Mouse (Mus musculus) gastrocnemius, postnatal 10 days (tissue): Measurements from ENCODE around the gene Ccdc54. TPM values are rescaled to one million over a fixed set of nuclear protein-coding genes. Genes with fewer than 3 reads are reported as not detected.

Experiments
- DNase-seq: peaks from one replicate; pipeline ENCODE4 v3.0.0; 2021; ENCODE audit warnings: mixed read lengths
- total RNA-seq, 2 experiments: library from RNA; stranded (reverse); gene quantifications; 2 replicates each; pipeline ENCODE4 v1.2.3; 2021

Gene Ccdc54
- total RNA-seq, 2 experiments from 2014 or later: not detected

DNA sequence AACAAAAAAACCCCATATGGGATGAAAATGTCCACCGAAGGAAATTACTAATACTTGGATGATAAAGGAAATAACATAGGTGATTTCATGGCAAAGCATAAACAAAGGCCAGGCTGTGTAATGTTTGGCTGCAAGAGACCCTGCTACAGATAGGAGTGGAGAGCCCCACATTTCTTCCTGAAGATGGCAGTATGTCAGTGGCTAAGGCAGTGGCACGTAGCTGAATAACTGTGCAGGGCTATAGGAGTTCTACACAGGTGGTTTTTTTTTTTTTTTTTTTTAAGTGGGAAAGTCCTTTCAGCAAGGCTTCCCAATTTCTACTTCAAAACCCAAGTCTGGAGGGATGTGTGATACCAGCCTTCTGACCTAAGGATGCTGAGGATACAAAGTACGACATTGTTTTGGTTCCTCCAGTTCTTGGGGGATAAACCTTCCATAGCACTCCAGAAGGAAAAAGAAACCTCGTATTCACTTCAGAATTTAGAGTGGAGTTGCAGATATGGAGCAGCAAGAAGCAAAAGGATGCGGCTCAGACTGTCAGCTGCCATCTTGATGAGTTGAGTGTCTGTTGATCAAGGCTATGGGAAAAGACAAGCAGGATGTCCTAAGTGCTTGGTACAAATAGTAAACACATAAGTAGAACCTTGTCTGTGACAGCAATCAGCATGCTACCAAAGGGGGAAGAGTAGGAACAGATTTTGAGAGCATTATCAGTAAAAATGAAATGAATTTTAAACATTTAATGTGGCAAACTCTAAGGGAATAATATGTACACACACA, 48.2 kb downstream of the Ccdc54 start:
- DNase-seq: no peak

Other genes starting within 250 kb of the Ccdc54 start
- 10 to 100 TPM; 12.3 to 15.6 TPM for gene Bbx, start 158.8 kb downstream of the Ccdc54 start, total RNA-seq